Mouse (Mus musculus) stomach, postnatal 0 days (tissue): ENCODE results near the gene Cers6.

ENCODE experiments used
- CTCF ChIP-seq: IDR thresholded peaks from 2 replicates; pipeline ENCODE4 v1.5.1; 2016; ENCODE audit warnings: antibody characterized with exemption, low read depth, mild to moderate bottlenecking, moderate library complexity
- EP300 ChIP-seq: optimal IDR thresholded peaks from 2 replicates; pipeline ENCODE3; 2016; ENCODE audit warnings: antibody characterized with exemption

GRCm38 (mm10) chr2:69054279-69054678 is 193.0 kb downstream of the Cers6 start:
- TF ChIP-seq CTCF (no peak), EP300 (no peak)
